Mouse (Mus musculus) myocyte (in vitro differentiated cells): Measurements from ENCODE around the gene Alpk3. TPM values are rescaled to one million over a fixed set of nuclear protein-coding genes. Genes with fewer than 3 reads are reported as not detected.

Experiments used
- H3K27me3 ChIP-seq: one replicate; pipeline ENCODE4 v1.6.1; 2011; ENCODE audit not compliant: control insufficient read depth, insufficient read depth, insufficient read length
- H3K36me3 ChIP-seq: one replicate; pipeline ENCODE4 v1.6.1; 2011; ENCODE audit not compliant: control insufficient read depth, insufficient read depth
- H3K4me2 ChIP-seq: one replicate; pipeline ENCODE4 v1.6.1; 2011; ENCODE audit warnings: low read depth, control low read depth
- H3K4me3 ChIP-seq: one replicate; pipeline ENCODE4 v1.5.1; 2011; ENCODE audit warnings: mild to moderate bottlenecking, control low read depth, moderate library complexity
- H3K79me2 ChIP-seq: one replicate; pipeline ENCODE4 v1.6.1; 2011; ENCODE audit not compliant: control insufficient read depth, insufficient read depth
- H3ac ChIP-seq: one replicate; pipeline ENCODE4 v1.6.1; 2011; ENCODE audit not compliant: control insufficient read depth, insufficient read length
- CEBPB ChIP-seq: IDR thresholded peaks from 2 replicates; pipeline ENCODE4 v1.6.1; 2011; ENCODE audit warnings: mild to moderate bottlenecking, moderate library complexity; ENCODE audit not compliant: poor library complexity, insufficient read depth, severe bottlenecking
- E2F4 ChIP-seq: IDR thresholded peaks from one replicate; pipeline ENCODE4 v1.6.1; 2011; ENCODE audit warnings: mild to moderate bottlenecking, control low read depth, moderate library complexity; ENCODE audit not compliant: insufficient read depth
- MAX ChIP-seq: IDR thresholded peaks from one replicate; pipeline ENCODE4 v1.6.1; 2011; ENCODE audit warnings: low read depth, mild to moderate bottlenecking, control low read depth
- MYOD1 ChIP-seq, 3 experiments: IDR thresholded peaks; one replicate each; pipeline ENCODE4 v1.6.1; 2011; ENCODE audit warnings: control low read depth in 2 of 3, low read depth in 2 of 3, mild to moderate bottlenecking in 2 of 3, moderate library complexity in 1 of 3; ENCODE audit not compliant: insufficient read length in 2 of 3, control insufficient read depth in 1 of 3
- MYOG ChIP-seq, 3 experiments: IDR thresholded peaks; one replicate each; pipeline ENCODE4 v1.6.1; 2011; ENCODE audit warnings: control low read depth in 2 of 3, low read depth in 2 of 3, mild to moderate bottlenecking in 2 of 3; ENCODE audit not compliant: insufficient read length in 2 of 3, control insufficient read depth in 1 of 3, insufficient read depth in 1 of 3
- POLR2A ChIP-seq: IDR thresholded peaks from one replicate; pipeline ENCODE4 v1.6.1; 2011; ENCODE audit warnings: low read depth, mild to moderate bottlenecking, control low read depth, moderate library complexity; ENCODE audit not compliant: insufficient read length
- POLR2AphosphoS2 ChIP-seq: IDR thresholded peaks from one replicate; pipeline ENCODE4 v1.6.1; 2011; ENCODE audit warnings: low read depth, control low read depth; ENCODE audit not compliant: insufficient read length
- REST ChIP-seq: IDR thresholded peaks from one replicate; pipeline ENCODE4 v1.6.1; 2011; ENCODE audit warnings: mild to moderate bottlenecking, control low read depth, moderate library complexity; ENCODE audit not compliant: insufficient read depth, insufficient read length
- SRF ChIP-seq: IDR thresholded peaks from one replicate; pipeline ENCODE4 v1.6.1; 2011; ENCODE audit warnings: low read depth; ENCODE audit not compliant: control insufficient read depth, insufficient read length
- TCF12 ChIP-seq: IDR thresholded peaks from one replicate; pipeline ENCODE4 v1.6.1; 2011; ENCODE audit warnings: mild to moderate bottlenecking, control low read depth; ENCODE audit not compliant: poor library complexity, insufficient read depth, severe bottlenecking
- TCF3 ChIP-seq: IDR thresholded peaks from one replicate; pipeline ENCODE4 v1.6.1; 2011; ENCODE audit warnings: low read depth, control low read depth; ENCODE audit not compliant: insufficient read length
- USF1 ChIP-seq: IDR thresholded peaks from one replicate; pipeline ENCODE4 v1.6.1; 2011; ENCODE audit warnings: low read depth, mild to moderate bottlenecking, control low read depth, moderate library complexity
- polyA plus RNA-seq: library from polyadenylated mRNA; unstranded; fragments of >200 nt; fragmentation: generic; extraction: Trizol; gene quantifications from one replicate; pipeline ENCODE4 v1.2.1, GENCODE M21; 2012; ENCODE audit warnings: missing spikeins

Alpk3 gene
- 22.4 TPM for polyA plus RNA-seq

DNA sequence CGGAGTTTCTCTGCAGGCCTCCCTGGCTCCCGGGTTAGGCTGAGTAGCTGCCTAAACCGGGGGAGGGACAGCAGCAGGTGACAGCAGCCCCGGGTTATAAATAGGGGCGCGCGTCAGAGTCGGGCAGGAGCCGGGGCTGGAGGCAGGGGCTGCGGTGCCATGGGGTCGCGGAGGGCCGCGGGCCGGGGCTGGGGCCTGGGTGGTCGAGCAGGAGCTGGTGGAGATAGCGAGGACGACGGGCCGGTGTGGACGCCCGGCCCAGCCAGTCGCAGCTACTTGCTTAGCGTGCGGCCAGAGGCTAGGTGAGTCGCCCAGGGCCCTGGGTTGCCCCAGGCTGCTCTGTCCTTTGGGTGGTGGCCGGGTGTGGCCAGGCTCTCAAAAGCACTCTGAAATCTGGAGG lies at the start of gene Alpk3:
Gene Alpk3, plus strand, starts transcription at position 130 of the 400 bp plus-strand sequence.
- Histone ChIP-seq H3K4me3 (peak within 1 kb of the TSS; percentile 14), H3K79me2 (no peaks in the 10 kb centered on the region), H3K4me2 (peak within 1 kb of the TSS; percentile 48), H3K27me3 (no peaks in the 10 kb centered on the region), H3ac (no peak within 1 kb of the TSS), H3K36me3 (no peaks in the 10 kb centered on the region)
- TF ChIP-seq POLR2A (peak; percentile 51), MYOG (IDR thresholded peaks at IDR 0.05; ENCODE audit: control insufficient read depth in 1 of 3, insufficient read depth in 1 of 3, insufficient read length in 2 of 3, low read depth in 2 of 3) (peak in 1 of 3 experiments; percentile 41), MYOD1 (IDR thresholded peaks at IDR 0.05; ENCODE audit: control insufficient read depth in 1 of 3, insufficient read length in 2 of 3, low read depth in 2 of 3) (peak; percentile 59 to 94 (median 76)), POLR2AphosphoS2 (no peak)

DNA sequence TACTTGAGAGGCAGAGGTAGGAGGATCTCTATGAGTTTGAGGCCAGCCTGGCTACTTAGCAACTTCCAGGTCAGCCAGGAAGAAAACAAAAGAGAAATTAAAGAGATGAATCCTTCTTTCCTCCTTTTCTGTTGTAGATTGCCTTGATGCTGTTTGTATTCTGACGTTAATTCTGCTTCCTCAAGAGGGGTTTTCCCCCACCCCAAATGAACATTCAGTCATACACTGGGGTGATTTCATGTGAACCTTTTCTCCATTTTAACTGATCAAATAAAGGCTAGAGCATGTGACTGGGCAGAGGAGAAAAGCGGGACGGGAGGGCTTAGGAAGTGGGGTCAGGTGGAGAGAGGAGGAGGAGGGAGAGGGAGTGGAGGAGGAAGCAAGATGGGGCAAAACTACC lies 49.1 kb upstream of the Alpk3 start:
- H3K4me3 ChIP-seq, result no peak overlapping the region
- peaks cover 6% of the 10 kb centered on the region for H3K36me3 ChIP-seq
- H3K27me3 ChIP-seq, result no peaks in the 10 kb centered on the region
- H3K79me2 ChIP-seq, result peaks cover 66% of the 10 kb centered on the region
- no peak overlapping the region for H3ac ChIP-seq
- no peak overlapping the region for H3K4me2 ChIP-seq
- no peak for TF ChIP-seq SRF
- no peak for TF ChIP-seq CEBPB
- no peak for TF ChIP-seq POLR2AphosphoS2

DNA sequence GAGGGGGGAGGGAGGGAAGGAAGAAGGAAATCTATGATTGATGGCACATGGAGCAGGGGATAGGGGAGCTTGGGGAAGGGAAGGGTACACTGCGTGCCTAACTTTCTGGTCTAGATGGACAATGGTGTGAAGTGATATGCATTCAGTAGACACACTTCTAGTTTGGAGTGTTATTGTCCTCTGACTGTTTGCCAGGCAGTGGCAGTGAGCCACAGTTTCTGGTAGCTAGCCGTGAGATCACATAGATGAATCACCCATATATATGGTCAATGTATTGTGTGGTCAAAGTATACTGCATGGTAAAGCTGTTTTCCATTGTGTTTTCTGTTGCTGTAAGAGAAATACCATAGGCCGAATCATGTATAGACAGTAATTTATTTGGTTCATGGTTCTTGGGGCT lies 45.8 kb upstream of the Alpk3 start:
- Histone ChIP-seq H3K4me2 (no peak overlapping the region), H3K36me3 (peaks cover 6% of the 10 kb centered on the region)
- TF ChIP-seq CEBPB (no peak), TCF3 (no peak), MYOD1 (IDR thresholded peaks at IDR 0.05; ENCODE audit: control insufficient read depth in 1 of 3, insufficient read length in 2 of 3, low read depth in 2 of 3) (no peak)

DNA sequence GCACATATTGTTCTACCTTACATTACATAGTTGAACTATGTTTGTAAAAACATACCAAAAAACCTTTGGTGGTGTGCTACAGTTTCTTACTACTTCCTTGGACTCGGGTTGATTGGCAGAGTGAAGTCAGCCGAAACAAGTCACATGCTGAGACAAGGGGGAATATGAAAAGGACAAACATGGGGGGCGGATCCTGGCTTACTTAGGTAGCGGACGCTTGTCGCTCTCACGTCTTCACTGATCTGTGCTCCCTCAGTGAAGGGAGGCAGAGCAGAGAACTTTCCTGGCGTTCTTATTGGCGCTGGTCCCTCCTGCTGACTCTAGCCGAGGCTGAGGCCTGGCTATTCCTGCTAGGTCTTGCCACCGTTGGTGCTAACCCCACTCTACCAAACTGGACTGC lies 37.1 kb upstream of the Alpk3 start:
- Histone ChIP-seq H3K36me3 (peaks cover 5% of the 10 kb centered on the region), H3K79me2 (peaks cover 21% of the 10 kb centered on the region), H3K4me3 (no peak overlapping the region), H3K4me2 (no peak overlapping the region), H3K27me3 (no peaks in the 10 kb centered on the region), H3ac (no peak overlapping the region)
- no peak for TF ChIP-seq TCF12
- no peak for TF ChIP-seq MAX
- no peak for TF ChIP-seq CEBPB
- TF ChIP-seq POLR2AphosphoS2, result no peak
- no peak for TF ChIP-seq SRF
- TF ChIP-seq MYOD1 (IDR thresholded peaks at IDR 0.05; ENCODE audit: control insufficient read depth in 1 of 3, insufficient read length in 2 of 3, low read depth in 2 of 3), result no peak
- no peak for TF ChIP-seq POLR2A
- TF ChIP-seq TCF3, result no peak
- TF ChIP-seq USF1, result no peak
- TF ChIP-seq E2F4, result no peak
- no peak for TF ChIP-seq MYOG (IDR thresholded peaks at IDR 0.05; ENCODE audit: control insufficient read depth in 1 of 3, insufficient read depth in 1 of 3, insufficient read length in 2 of 3, low read depth in 2 of 3)

More for the DNA sequence above, 45.8 kb upstream of the Alpk3 start:
- Histone ChIP-seq H3K4me3 (no peak overlapping the region), H3K79me2 (peaks cover 65% of the 10 kb centered on the region), H3K27me3 (no peaks in the 10 kb centered on the region), H3ac (no peak overlapping the region)

DNA sequence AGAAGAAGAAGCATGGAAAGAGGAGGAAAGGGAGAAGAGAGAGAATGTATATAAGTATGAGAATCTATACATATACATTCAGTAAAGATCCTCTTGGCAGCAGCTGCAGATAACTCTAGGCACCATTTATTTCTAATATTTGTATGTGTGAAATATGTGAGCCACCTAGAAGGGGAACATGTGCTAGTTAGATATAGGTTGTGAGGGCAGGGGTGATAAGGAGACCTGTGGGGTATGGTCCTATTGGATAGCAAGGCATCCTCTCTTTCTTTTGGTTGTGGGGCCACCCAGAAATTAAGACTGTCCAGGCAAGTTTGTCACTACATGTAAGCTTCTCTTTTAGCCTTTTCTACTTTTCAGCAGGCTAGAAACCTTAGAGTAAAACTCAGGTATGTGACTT lies 34.7 kb upstream of the Alpk3 start:
- Histone ChIP-seq H3K4me2 (no peak overlapping the region), H3K79me2 (peaks cover 2% of the 10 kb centered on the region), H3K4me3 (no peak overlapping the region), H3K27me3 (no peaks in the 10 kb centered on the region), H3ac (no peak overlapping the region), H3K36me3 (peaks cover 7% of the 10 kb centered on the region)
- no peak for TF ChIP-seq TCF3
- TF ChIP-seq POLR2A, result no peak
- no peak for TF ChIP-seq USF1
- no peak for TF ChIP-seq MAX
- TF ChIP-seq MYOD1 (IDR thresholded peaks at IDR 0.05; ENCODE audit: control insufficient read depth in 1 of 3, insufficient read length in 2 of 3, low read depth in 2 of 3), result no peak
- TF ChIP-seq SRF, result no peak
- TF ChIP-seq E2F4, result no peak
- no peak for TF ChIP-seq REST
- TF ChIP-seq CEBPB, result no peak
- no peak for TF ChIP-seq MYOG (IDR thresholded peaks at IDR 0.05; ENCODE audit: control insufficient read depth in 1 of 3, insufficient read depth in 1 of 3, insufficient read length in 2 of 3, low read depth in 2 of 3)
- no peak for TF ChIP-seq POLR2AphosphoS2
- no peak for TF ChIP-seq TCF12
